Comparison of ENCODE assay signal across 10 mouse cellular contexts in the genomic region with DNA sequence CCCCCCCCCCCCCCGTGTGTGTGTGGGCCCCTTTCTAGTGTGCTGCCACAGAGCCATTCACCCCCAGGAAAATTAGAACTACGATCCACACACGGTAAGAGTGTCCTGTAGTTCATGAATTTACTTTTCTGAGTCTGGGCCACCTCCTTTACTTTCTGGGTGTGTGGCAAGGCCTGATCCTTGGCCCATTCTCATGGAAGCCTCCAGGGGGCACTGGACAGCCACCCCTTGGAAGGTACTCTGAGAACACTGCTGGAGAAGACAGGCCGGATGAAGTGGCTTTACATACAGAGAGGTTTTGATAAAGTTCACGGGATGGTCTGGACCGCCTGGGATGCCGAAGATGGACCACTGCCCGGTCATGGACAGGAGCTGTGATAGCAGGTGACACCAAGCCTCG.
A peak's percentile ranks its signal among the peaks of the same experiment; 100 is the strongest.
DNase-seq lines count a peak whose midpoint lies in the region; ATAC-seq and TF ChIP-seq lines count a peak whose summit lies in the region.
"Had no signal": no experiment of that assay in that cellular context is flagged by ENCODE, and none has a peak within 500 bp of the region (broad histone marks: within the 10 kb centered on the region; RNA-seq: fewer than 3 reads in every experiment).

No protein-coding gene starts in this region.

- H3K79me2 ChIP-seq in liver, adult 2 months (ENCODE audit: control insufficient read depth, insufficient read depth, low read length), result no peaks in the 10 kb centered on the region

- 86% methylated on average over 9 of the region's 9 CpGs for WGBS in liver, adult 2 months

- TF ChIP-seq CTCF in liver, adult 2 months (IDR thresholded peaks at IDR 0.05; ENCODE audit: low read depth, low read length), result peak; percentile 51

- ATAC-seq in frontal cortex, adult (ENCODE audit: low TSS enrichment), result peak; percentile 60; the same call in 1 of the 2 replicates

- H3K36me3 ChIP-seq in liver, adult 2 months (ENCODE audit: control insufficient read depth, insufficient read depth, low read length), result peaks cover 27% of the 10 kb centered on the region
- H3K36me3 ChIP-seq: G1E had no signal

- H3K9ac ChIP-seq in liver, adult 2 months (ENCODE audit: low read depth, low read length), result no peak overlapping the region
- H3K9ac ChIP-seq: embryonic facial prominence, embryonic 12.5 days had no signal

- H3K4me3 ChIP-seq in liver, adult 2 months (ENCODE audit: insufficient read depth, low read depth, low read length), result no peak overlapping the region
- H3K4me3 ChIP-seq: embryonic facial prominence, embryonic 12.5 days had no signal

- DNase-seq in frontal cortex, postnatal 36 days (ENCODE audit: low spot score in 2 of 2), result no peak
- DNase-seq in liver, adult 2 months (ENCODE audit: extremely low read depth, low read depth, low spot score), result no peak
- DNase-seq in liver (no peak), ES-CJ7 (ENCODE audit: low read depth, low spot score) (peak; percentile 32)
- DNase-seq in kidney, postnatal 14 days, result peak; percentile 32
- DNase-seq in layer of hippocampus, adult 11-12 months (ENCODE audit: low spot score), result no peak
- no peak for DNase-seq in adrenal gland, adult 18-20 months (ENCODE audit: low spot score in 2 of 2)

- H3K4me1 ChIP-seq in liver, adult 2 months (ENCODE audit: control insufficient read depth, insufficient read depth, low read length), result no peaks in the 10 kb centered on the region
- H3K4me1 ChIP-seq: embryonic facial prominence, embryonic 12.5 days had no signal

- H3K27ac ChIP-seq in liver, adult 2 months (replicated peaks; ENCODE audit: insufficient read depth, low read depth, low read length), result no peak overlapping the region
- H3K27ac ChIP-seq: embryonic facial prominence, embryonic 12.5 days had no signal

- H3K27me3 ChIP-seq in liver, adult 2 months (ENCODE audit: control insufficient read depth, insufficient read depth, low read length), result no peaks in the 10 kb centered on the region
- H3K27me3 ChIP-seq: embryonic facial prominence, embryonic 12.5 days had no signal

- TF ChIP-seq POLR2A in liver, adult 2 months (IDR thresholded peaks at IDR 0.05; ENCODE audit: extremely low read depth, insufficient read depth, low read length), result no peak

Comparison
In these comparisons a context has a peak if more than half of its experiments do, and no peak if none do; other contexts are left out.
1. DNase-seq: peak in ES-CJ7 (single experiment) and kidney, postnatal 14 days (single experiment); none in frontal cortex, postnatal 36 days (0 of 2), liver, adult 2 months (single experiment), liver (single experiment), layer of hippocampus, adult 11-12 months (single experiment) and adrenal gland, adult 18-20 months (0 of 2).